Comparison of ENCODE assay signal across 15 mouse cellular contexts in the genomic region with DNA sequence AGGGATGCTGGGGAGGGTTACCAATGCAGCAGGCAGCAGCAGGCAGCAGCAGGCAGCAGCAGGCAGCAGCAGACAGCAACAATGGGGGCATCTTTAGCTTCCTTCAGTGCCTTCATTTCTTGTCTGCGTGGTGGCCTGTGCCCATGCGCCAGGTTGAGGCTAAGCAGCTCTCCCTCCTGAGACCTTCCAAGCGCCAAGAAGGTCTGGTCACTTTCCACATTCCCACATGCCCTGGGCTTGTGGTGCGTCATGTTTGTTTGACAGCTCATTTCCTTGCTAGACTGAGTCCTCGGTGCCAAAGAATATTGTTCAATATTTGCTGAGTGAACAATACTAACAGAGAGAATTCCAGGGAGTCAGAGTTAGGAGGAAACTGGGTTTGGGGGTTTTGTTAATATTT. TPM values are rescaled to one million over a fixed set of nuclear protein-coding genes. Genes with fewer than 3 reads are reported as not detected.
DNase-seq lines count a peak whose midpoint lies in the region; ATAC-seq and TF ChIP-seq lines count a peak whose summit lies in the region.
"Had no signal": no experiment of that assay in that cellular context is flagged by ENCODE, and none has a peak within 500 bp of the region (broad histone marks: within the 10 kb centered on the region; RNA-seq: fewer than 3 reads in every experiment).

No protein-coding gene starts in this region.

- peaks cover 62% of the 10 kb centered on the region for H3K27me3 ChIP-seq in megakaryocyte, embryonic 14.5 days (replicated peaks)
- H3K27me3 ChIP-seq in small intestine, adult 2 months (ENCODE audit: control insufficient read depth, insufficient read depth, low read length): no peaks in the 10 kb centered on the region
- H3K27me3 ChIP-seq: hindbrain, embryonic 12.5 days; limb, embryonic 15.5 days had no signal

- no peak for TF ChIP-seq CTCF in small intestine, adult 2 months (IDR thresholded peaks at IDR 0.05; ENCODE audit: extremely low read depth, insufficient read length, insufficient replicate concordance, low read depth, low read length)

- no peak for TF ChIP-seq POLR2A in small intestine, adult 2 months (IDR thresholded peaks at IDR 0.05; ENCODE audit: low read depth, low read length)

- no peaks in the 10 kb centered on the region for H3K9me3 ChIP-seq in megakaryocyte, embryonic 14.5 days
- H3K9me3 ChIP-seq: hindbrain, embryonic 12.5 days; limb, embryonic 15.5 days had no signal

- H3K36me3 ChIP-seq in megakaryocyte, embryonic 14.5 days (replicated peaks; ENCODE audit: low read length): no peaks in the 10 kb centered on the region
- no peaks in the 10 kb centered on the region for H3K36me3 ChIP-seq in small intestine, adult 2 months (ENCODE audit: control insufficient read depth, insufficient read depth, low read length)
- H3K36me3 ChIP-seq: hindbrain, embryonic 12.5 days; limb, embryonic 15.5 days had no signal

- DNase-seq in Muller cell, postnatal 12 days (ENCODE audit: inconsistent ontology term): peak; percentile 50
- peak; percentile 66 to 76 for DNase-seq in lung, adult 18-20 months
- no peak for DNase-seq in ovary, postnatal 14 days (ENCODE audit: low spot score)
- DNase-seq: gastrocnemius, postnatal 25 days; kidney, adult 2 months; kidney, postnatal 4 days; thymus, postnatal 14 days had no signal

- no peak for ATAC-seq in megakaryocyte, adult 5-6 weeks (ENCODE audit: poor library complexity, severe bottlenecking)
- no peak for ATAC-seq in erythroid progenitor cell, adult 5-6 weeks (replicated peaks; ENCODE audit: low FRiP score, poor library complexity, severe bottlenecking)

- 17% methylated on average over 5 of the region's 5 CpGs for WGBS in small intestine, adult 2 months

- H3K27ac ChIP-seq in small intestine, adult 2 months (ENCODE audit: insufficient read depth, low read depth, low read length): peak overlapping the region; percentile 27; the same call in 1 of the 2 replicates
- H3K27ac ChIP-seq: hindbrain, embryonic 12.5 days; limb, embryonic 15.5 days; macrophage had no signal

- H3K4me3 ChIP-seq in megakaryocyte, embryonic 14.5 days (replicated peaks): peak overlapping the region; percentile 18
- no peak overlapping the region for H3K4me3 ChIP-seq in small intestine, adult 2 months (ENCODE audit: low read depth, low read length)
- H3K4me3 ChIP-seq: hindbrain, embryonic 12.5 days; limb, embryonic 15.5 days had no signal

- H3K4me1 ChIP-seq in megakaryocyte, embryonic 14.5 days: peaks cover 5% of the 10 kb centered on the region; the same call in 1 of the 2 replicates
- no peaks in the 10 kb centered on the region for H3K4me1 ChIP-seq in small intestine, adult 2 months (ENCODE audit: control insufficient read depth, insufficient read depth, insufficient read length, low read length)

RNA-seq across cellular contexts. Expression of gene R3hdml, which starts 1.9 kb away (rescaled TPM):
- not detected in 2 replicates for polyA plus RNA-seq in megakaryocyte, embryonic 14.5 days (2012; ENCODE audit: insufficient read depth, low replicate concordance)
- not detected in 2 replicates for total RNA-seq in megakaryocyte, adult 5-6 weeks (2015)
- total RNA-seq in megakaryocyte, adult 5-6 weeks (2017): not detected in 2 replicates
- polyA plus RNA-seq in small intestine, adult 2 months (2012; rRNA removed): 0.11 and 2.7 TPM in 2 replicates
- total RNA-seq in erythroid progenitor cell, adult 5-6 weeks (2015; ENCODE audit: low replicate concordance): not detected in 2 replicates
- total RNA-seq in erythroid progenitor cell, adult 5-6 weeks (2017; ENCODE audit: low replicate concordance): not detected in 2 replicates
- total RNA-seq: gastrocnemius, postnatal 25 days had no signal
- polyA plus RNA-seq: heart, embryonic 14.5 days; hindbrain, embryonic 12.5 days; macrophage had no signal

RNA-seq across cellular contexts. Expression of gene Hnf4a, which starts 12.6 kb away (rescaled TPM):
- 0.08 TPM in 1 of 2 replicates, not detected in the other for polyA plus RNA-seq in megakaryocyte, embryonic 14.5 days (2012; ENCODE audit: insufficient read depth, low replicate concordance)
- not detected in 2 replicates for total RNA-seq in megakaryocyte, adult 5-6 weeks (2015)
- total RNA-seq in megakaryocyte, adult 5-6 weeks (2017): not detected in 2 replicates
- polyA plus RNA-seq in small intestine, adult 2 months (2012; rRNA removed): 179 and 397 TPM in 2 replicates
- total RNA-seq in erythroid progenitor cell, adult 5-6 weeks (2015; ENCODE audit: low replicate concordance): not detected in 2 replicates
- not detected in 2 replicates for total RNA-seq in erythroid progenitor cell, adult 5-6 weeks (2017; ENCODE audit: low replicate concordance)
- total RNA-seq: gastrocnemius, postnatal 25 days had no signal
- polyA plus RNA-seq: heart, embryonic 14.5 days; hindbrain, embryonic 12.5 days; macrophage had no signal

RNA-seq across cellular contexts. Expression of gene Fitm2, which starts 21.5 kb away (rescaled TPM):
- polyA plus RNA-seq in megakaryocyte, embryonic 14.5 days (2012; ENCODE audit: insufficient read depth, low replicate concordance): 0.68 and 1.1 TPM in 2 replicates
- total RNA-seq in megakaryocyte, adult 5-6 weeks (2015): 0.36 and 1.1 TPM in 2 replicates
- total RNA-seq in megakaryocyte, adult 5-6 weeks (2017): 0.94 and 1.7 TPM in 2 replicates
- polyA plus RNA-seq in small intestine, adult 2 months (2012; rRNA removed): 4.4 and 7.0 TPM in 2 replicates
- total RNA-seq in erythroid progenitor cell, adult 5-6 weeks (2015; ENCODE audit: low replicate concordance): 1.1 TPM in 1 of 2 replicates, not detected in the other
- 0.26 and 1.7 TPM in 2 replicates for total RNA-seq in erythroid progenitor cell, adult 5-6 weeks (2017; ENCODE audit: low replicate concordance)

RNA-seq across cellular contexts. Expression of gene Gdap1l1, which starts 55.7 kb away (rescaled TPM):
- 0.47 TPM in 1 of 2 replicates, not detected in the other for polyA plus RNA-seq in megakaryocyte, embryonic 14.5 days (2012; ENCODE audit: insufficient read depth, low replicate concordance)
- total RNA-seq in megakaryocyte, adult 5-6 weeks (2015): not detected in 2 replicates
- not detected in 2 replicates for total RNA-seq in megakaryocyte, adult 5-6 weeks (2017)
- polyA plus RNA-seq in small intestine, adult 2 months (2012; rRNA removed): 0.85 and 1.6 TPM in 2 replicates
- not detected in 2 replicates for total RNA-seq in erythroid progenitor cell, adult 5-6 weeks (2015; ENCODE audit: low replicate concordance)
- not detected in 2 replicates for total RNA-seq in erythroid progenitor cell, adult 5-6 weeks (2017; ENCODE audit: low replicate concordance)
- total RNA-seq: gastrocnemius, postnatal 25 days had no signal
